Mouse (Mus musculus): ENCODE data around the gene Olfr1339. TPM values are rescaled to one million over a fixed set of nuclear protein-coding genes. Genes with fewer than 3 reads are reported as not detected.

Olfr1339 gene
- not detected for polyA plus RNA-seq (2017; shearing (Covaris generic))

DNA sequence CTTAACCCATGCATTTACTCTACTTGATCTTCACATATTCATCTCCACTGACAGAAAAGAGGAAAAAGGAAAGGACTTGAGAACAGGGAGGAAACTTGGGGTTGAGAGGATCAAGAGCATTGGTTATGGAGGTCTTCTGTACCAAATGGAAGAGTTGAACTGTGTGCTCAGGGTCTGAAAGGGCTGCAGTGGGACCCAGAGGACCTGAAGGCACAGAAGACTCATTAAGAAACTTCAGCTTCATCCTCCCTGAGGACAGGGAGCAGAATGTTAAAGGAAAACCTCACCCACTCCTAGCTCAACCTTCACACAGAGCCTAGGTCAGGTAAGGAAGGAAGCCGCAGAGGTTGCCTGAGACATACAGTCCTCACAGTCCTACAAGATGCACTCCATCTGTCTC lies at the start of gene Olfr1339:
Olfr1339 (plus strand) TSS at position 301 of the 400 bp plus-strand sequence.

DNA sequence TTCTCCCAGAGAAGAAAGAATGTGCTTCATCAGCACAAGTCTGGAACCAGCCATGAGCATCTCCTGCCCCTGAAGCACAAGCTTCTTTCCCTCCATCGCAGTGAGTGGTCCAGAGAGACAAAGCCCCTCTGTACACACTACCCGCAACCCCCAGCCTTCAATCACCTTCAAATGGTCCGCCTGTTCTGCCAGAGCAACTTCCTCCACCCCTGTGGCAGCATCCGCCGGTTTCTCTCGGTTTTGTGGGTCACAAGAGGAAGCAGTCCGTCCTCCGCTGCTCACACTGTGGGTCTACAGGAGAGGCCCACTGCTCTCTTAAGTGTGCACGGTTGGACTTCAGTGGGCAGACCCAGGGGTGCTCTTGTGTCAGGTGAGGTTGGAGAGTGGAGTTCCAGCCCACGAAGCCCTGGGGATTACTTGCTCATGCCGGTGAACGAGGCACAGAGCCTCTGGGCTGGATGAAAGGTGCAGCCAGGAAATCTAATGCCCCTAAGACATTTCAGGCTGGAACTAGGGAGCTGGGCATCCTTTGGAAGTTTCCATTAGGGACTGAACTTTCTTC lies 39.5 kb upstream of the Olfr1339 start, which contains the start of gene Olfr1342:
Olfr1342 (minus strand) TSS at position 345 of the 562 bp plus-strand sequence.

DNA sequence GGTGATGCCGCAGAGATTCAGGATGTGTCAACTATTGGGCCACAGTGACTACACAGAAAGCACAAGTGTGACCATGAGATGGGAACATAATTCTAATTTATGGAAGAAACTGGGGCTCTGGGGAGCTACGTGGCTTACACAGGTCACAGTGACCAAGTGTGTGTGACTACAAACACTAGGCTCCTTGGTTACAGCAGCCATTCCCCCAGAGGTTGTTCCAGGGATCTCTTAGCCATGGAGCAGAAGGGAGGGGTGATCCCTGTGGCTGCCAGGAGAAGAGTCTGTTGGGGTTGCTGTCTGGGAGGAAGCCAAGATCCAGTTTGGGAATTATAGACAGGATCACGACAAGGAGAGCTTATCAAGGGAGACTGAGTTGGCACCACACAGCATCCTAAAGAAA lies 28.8 kb upstream of the Olfr1339 start, which contains the start of gene Olfr1341:
Olfr1341 (plus strand) TSS at position 301 of the 400 bp plus-strand sequence.

DNA sequence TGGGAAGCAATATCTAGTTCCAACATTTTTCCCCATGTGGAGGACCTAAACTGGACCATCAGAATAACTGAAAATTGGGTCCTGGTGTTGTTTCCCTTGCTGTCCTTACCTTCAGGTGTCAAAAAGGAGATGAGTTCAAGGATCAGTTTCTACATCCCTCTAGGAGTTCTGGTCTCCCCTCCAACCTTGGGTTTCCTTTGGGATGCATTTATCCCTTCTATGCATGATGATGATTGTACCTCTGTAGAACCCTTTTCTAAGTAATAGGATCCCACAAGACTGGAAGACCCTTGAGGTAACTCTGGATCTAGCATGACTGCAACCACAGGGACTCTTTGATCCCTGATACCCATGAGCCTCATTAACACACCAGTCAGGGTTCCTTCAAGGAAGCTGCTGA lies 12.1 kb upstream of the Olfr1339 start, which contains the start of gene Olfr1340:
Olfr1340 (plus strand) TSS at position 301 of the 400 bp plus-strand sequence.

DNA sequence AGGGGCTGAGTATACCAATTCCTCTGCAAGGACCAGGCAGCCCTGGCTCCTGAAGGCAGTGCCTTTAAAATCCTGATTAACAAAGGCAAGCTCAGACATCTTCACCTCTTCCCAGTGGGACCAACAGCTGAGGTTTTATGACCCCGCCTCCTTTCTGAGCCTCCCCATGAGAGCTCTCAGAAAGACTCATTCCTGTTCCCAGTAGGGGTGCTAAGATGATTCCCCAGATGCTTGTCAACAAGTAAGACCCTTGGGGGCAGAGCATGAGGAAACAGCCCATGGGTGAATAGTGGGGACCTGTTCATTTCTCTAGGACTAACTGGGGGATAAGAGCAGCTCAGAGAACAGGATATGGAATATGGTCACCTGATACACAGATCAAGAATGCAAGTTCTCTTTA lies 26.7 kb downstream of the Olfr1339 start, which contains the start of gene Olfr1338:
Olfr1338 (minus strand) TSS at position 101 of the 400 bp plus-strand sequence.

DNA sequence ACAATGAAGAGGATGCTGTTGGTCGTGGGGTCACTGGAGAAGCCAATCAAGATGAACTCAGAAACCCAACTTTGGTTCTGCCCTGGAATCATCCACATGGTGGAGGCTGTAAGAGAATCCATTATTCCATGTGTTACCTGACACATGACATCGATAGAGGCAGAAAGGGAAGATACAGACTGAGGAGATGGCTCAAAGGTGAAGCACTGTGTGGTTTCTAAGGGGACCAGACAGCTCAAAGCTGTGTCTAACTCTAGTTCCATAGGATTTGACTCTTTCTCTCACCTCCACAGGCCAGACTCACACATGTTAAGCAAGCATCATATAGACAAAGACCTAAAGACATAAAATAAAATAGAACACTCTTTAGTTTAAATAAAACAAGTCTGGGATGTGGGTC lies 50.5 kb downstream of the Olfr1339 start, which contains the start of gene Olfr1337:
Olfr1337 (minus strand) TSS at position 101 of the 400 bp plus-strand sequence.

Other genes with a start within 250 kb of the Olfr1339 start
- not detected for gene Tie1, start 242.1 kb upstream of the Olfr1339 start, polyA plus RNA-seq (2017; shearing (Covaris generic))
- not detected for gene 2610528J11Rik, start 205.2 kb upstream of the Olfr1339 start, polyA plus RNA-seq (2017; shearing (Covaris generic))
- gene Tmem125, start 188.1 kb upstream of the Olfr1339 start, polyA plus RNA-seq (2017; shearing (Covaris generic)): 0.19 TPM
- not detected for gene Cfap57, start 111.4 kb upstream of the Olfr1339 start, polyA plus RNA-seq (2017; shearing (Covaris generic))
- gene Ebna1bp2, start 111.4 kb upstream of the Olfr1339 start, polyA plus RNA-seq (2017; shearing (Covaris generic)): 170 TPM
- gene Olfr62, start 73.2 kb upstream of the Olfr1339 start, polyA plus RNA-seq (2017; shearing (Covaris generic)): not detected
- gene Olfr1342, start 39.4 kb upstream of the Olfr1339 start, polyA plus RNA-seq (2017; shearing (Covaris generic)): not detected
- 0.10 TPM for gene Olfr1341, start 28.7 kb upstream of the Olfr1339 start, polyA plus RNA-seq (2017; shearing (Covaris generic))
- gene Olfr1340, start 12.0 kb upstream of the Olfr1339 start, polyA plus RNA-seq (2017; shearing (Covaris generic)): 0.07 TPM
- not detected for gene Olfr1338, start 26.6 kb downstream of the Olfr1339 start, polyA plus RNA-seq (2017; shearing (Covaris generic))
- gene Olfr1337, start 50.4 kb downstream of the Olfr1339 start, polyA plus RNA-seq (2017; shearing (Covaris generic)): not detected
- gene Olfr1335, start 77.8 kb downstream of the Olfr1339 start, polyA plus RNA-seq (2017; shearing (Covaris generic)): not detected
- not detected for gene Olfr1333, start 104.1 kb downstream of the Olfr1339 start, polyA plus RNA-seq (2017; shearing (Covaris generic))
- not detected for gene Olfr1331, start 132.5 kb downstream of the Olfr1339 start, polyA plus RNA-seq (2017; shearing (Covaris generic))
- not detected for gene Olfr1330, start 156.4 kb downstream of the Olfr1339 start, polyA plus RNA-seq (2017; shearing (Covaris generic))
- not detected for gene Olfr1329, start 185.3 kb downstream of the Olfr1339 start, polyA plus RNA-seq (2017; shearing (Covaris generic))
- gene Olfr1328, start 206.4 kb downstream of the Olfr1339 start, polyA plus RNA-seq (2017; shearing (Covaris generic)): not detected
- not detected for gene Lao1, start 229.4 kb downstream of the Olfr1339 start, polyA plus RNA-seq (2017; shearing (Covaris generic))

Measured in CD4-positive, CD25-positive, alpha-beta regulatory T cell (primary cell).